Mouse (Mus musculus): ENCODE measurements at regions not wholly inside any gene's neighbourhood (a gene's known extent, or its start where the extent isn't known, plus 50 kb on each side); places are given as distances from the start of the nearest gene placed in this dataset.

DNA sequence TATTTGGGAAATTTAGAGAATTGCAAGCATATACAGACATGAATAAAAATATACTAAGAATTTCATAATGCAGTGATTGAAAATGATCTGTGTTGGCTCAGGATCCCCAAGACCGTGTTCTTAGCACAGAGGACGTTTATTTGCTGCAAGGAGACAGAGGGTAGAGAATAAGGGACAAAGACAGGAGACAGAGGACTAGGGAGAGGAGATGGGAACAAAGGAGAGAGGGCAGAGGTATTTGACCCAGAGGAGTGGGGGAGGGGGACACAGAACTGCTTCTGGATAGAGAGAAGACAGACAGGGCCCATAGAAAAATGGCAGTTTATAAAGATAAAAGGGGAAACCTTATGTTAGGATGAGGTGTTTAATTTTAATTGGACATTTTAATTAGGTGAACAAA, 265.0 kb downstream of the Lmbrd1 start:
- H3K9ac ChIP-seq (ENCODE audit: insufficient read depth, low read depth), result no peak overlapping the region
- H3K79me2 ChIP-seq (replicated peaks; ENCODE audit: control insufficient read depth, extremely low read depth, insufficient read depth, poor library complexity, severe bottlenecking), result no peaks in the 10 kb centered on the region
- dilution Hi-C loops (cut with MboI; ENCODE audit: extremely low pct_ligation_motif_present, extremely low pct_unique_long_range_greater_than_20kb, low sequenced_read_pairs) (no loop called here), in situ Hi-C loops (cut with MboI; ENCODE audit: low pct_ligation_motif_present, low pct_unique_long_range_greater_than_20kb, low sequenced_read_pairs) (no loop called here)
- TF ChIP-seq ZKSCAN1 (IDR thresholded peaks at IDR 0.05; ENCODE audit: borderline replicate concordance, low read depth, low read length) (no peak), CHD2 (IDR thresholded peaks at IDR 0.05; ENCODE audit: low read length) (no peak), ZMIZ1 (IDR thresholded peaks at IDR 0.05; ENCODE audit: low read depth, low read length) (no peak), ETS1 (conservative IDR thresholded peaks at IDR 0.05; ENCODE audit: low read depth, low read length) (no peak)
- peaks cover 30% of the 10 kb centered on the region for H3K9me3 ChIP-seq (replicated peaks; ENCODE audit: low read length)
- H3K27me3 ChIP-seq (replicated peaks), result no peaks in the 10 kb centered on the region
- H3K4me2 ChIP-seq (ENCODE audit: insufficient read depth, low read depth, poor library complexity, severe bottlenecking), result no peak overlapping the region
- H3K36me3 ChIP-seq (replicated peaks in 1 of 2; ENCODE audit: control insufficient read depth in 1 of 2, insufficient read depth in 1 of 2, low read length in 1 of 2), result no peaks in the 10 kb centered on the region
- no peak overlapping the region for H3K27ac ChIP-seq (ENCODE audit: insufficient read depth, low read depth)
- DNase-seq (ENCODE audit: extremely low read depth), result no peak
- no peaks in the 10 kb centered on the region for H3K4me1 ChIP-seq (ENCODE audit: control insufficient read depth in 1 of 2, insufficient read depth in 2 of 2)
- no peak overlapping the region for H3K4me3 ChIP-seq (replicated peaks in 1 of 3; ENCODE audit: low read depth in 2 of 3, low read length in 2 of 3, poor library complexity in 1 of 3)

DNA sequence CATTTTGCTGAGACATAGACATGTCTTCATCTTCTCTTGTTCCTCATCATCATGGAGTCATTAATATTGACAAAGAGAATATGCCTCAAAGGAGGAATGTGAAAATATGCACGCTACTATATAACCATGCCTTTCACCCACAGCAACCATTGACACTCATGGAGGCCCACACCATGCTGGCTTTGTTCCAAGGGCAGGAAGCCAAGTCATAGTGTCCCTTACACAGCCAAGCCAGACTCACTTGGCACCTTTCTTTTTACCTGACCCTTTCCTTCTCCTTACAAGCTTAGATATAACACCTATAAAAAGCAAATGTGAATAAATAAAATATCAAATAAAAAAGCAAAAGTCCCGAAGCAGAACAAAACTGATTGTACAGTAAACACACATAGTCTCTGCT, 294.3 kb downstream of the Lmbrd1 start:
- Histone ChIP-seq H3K27ac (ENCODE audit: insufficient read depth, low read depth) (no peak overlapping the region), H3K79me2 (replicated peaks; ENCODE audit: control insufficient read depth, extremely low read depth, insufficient read depth, poor library complexity, severe bottlenecking) (no peaks in the 10 kb centered on the region), H3K36me3 (replicated peaks in 1 of 2; ENCODE audit: control insufficient read depth in 1 of 2, insufficient read depth in 1 of 2, low read length in 1 of 2) (no peaks in the 10 kb centered on the region), H3K27me3 (replicated peaks) (no peaks in the 10 kb centered on the region), H3K4me2 (ENCODE audit: insufficient read depth, low read depth, poor library complexity, severe bottlenecking) (no peak overlapping the region), H3K9me3 (replicated peaks; ENCODE audit: low read length) (peaks cover 16% of the 10 kb centered on the region), H3K9ac (ENCODE audit: insufficient read depth, low read depth) (no peak overlapping the region), H3K4me3 (replicated peaks in 1 of 3; ENCODE audit: low read depth in 2 of 3, low read length in 2 of 3, poor library complexity in 1 of 3) (no peak overlapping the region), H3K4me1 (ENCODE audit: control insufficient read depth in 1 of 2, insufficient read depth in 2 of 2) (no peaks in the 10 kb centered on the region)
- in situ Hi-C loops (cut with MboI; ENCODE audit: low pct_ligation_motif_present, low pct_unique_long_range_greater_than_20kb, low sequenced_read_pairs), result no loop called here
- dilution Hi-C loops (cut with MboI; ENCODE audit: extremely low pct_ligation_motif_present, extremely low pct_unique_long_range_greater_than_20kb, low sequenced_read_pairs), result no loop called here
- TF ChIP-seq ZKSCAN1 (IDR thresholded peaks at IDR 0.05; ENCODE audit: borderline replicate concordance, low read depth, low read length), result no peak
- TF ChIP-seq MAZ (IDR thresholded peaks at IDR 0.05; ENCODE audit: low read depth, low read length), result no peak
- no peak for TF ChIP-seq CHD2 (IDR thresholded peaks at IDR 0.05; ENCODE audit: low read length)
- TF ChIP-seq ZNF384 (IDR thresholded peaks at IDR 0.05; ENCODE audit: low read depth, low read length), result no peak
- no peak for TF ChIP-seq POLR2AphosphoS2 (IDR thresholded peaks at IDR 0.05; ENCODE audit: low read depth, low read length)
- TF ChIP-seq IRF4 (IDR thresholded peaks at IDR 0.05; ENCODE audit: low read depth, low read length), result no peak
- TF ChIP-seq NELFE (IDR thresholded peaks at IDR 0.05; ENCODE audit: low read depth, low read length), result no peak
- TF ChIP-seq BHLHE40 (IDR thresholded peaks at IDR 0.05; ENCODE audit: low read depth, low read length), result no peak
- no peak for TF ChIP-seq GABPA (IDR thresholded peaks at IDR 0.05; ENCODE audit: insufficient replicate concordance, low read depth, low read length)
- TF ChIP-seq USF1 (IDR thresholded peaks at IDR 0.05; ENCODE audit: low read depth, low read length), result no peak
- no peak for TF ChIP-seq HCFC1 (IDR thresholded peaks at IDR 0.05; ENCODE audit: low read depth, low read length)
- TF ChIP-seq MEF2A (IDR thresholded peaks at IDR 0.05; ENCODE audit: borderline replicate concordance, low read depth, low read length), result no peak
- TF ChIP-seq E2F4 (IDR thresholded peaks at IDR 0.05; ENCODE audit: insufficient replicate concordance, low read depth, low read length), result no peak
- no peak for TF ChIP-seq EP300 (IDR thresholded peaks at IDR 0.05; ENCODE audit: low read length)
- TF ChIP-seq MAX (IDR thresholded peaks at IDR 0.05; ENCODE audit: low read length), result no peak
- TF ChIP-seq RAD21 (IDR thresholded peaks at IDR 0.05; ENCODE audit: low read depth, low read length), result no peak
- TF ChIP-seq JUN (IDR thresholded peaks at IDR 0.05; ENCODE audit: insufficient read depth, low read depth, low read length), result no peak
- TF ChIP-seq ELF1 (IDR thresholded peaks at IDR 0.05; ENCODE audit: low read depth, low read length), result no peak
- no peak for DNase-seq (ENCODE audit: extremely low read depth)
